Mouse (Mus musculus): ENCODE results near the gene 1110025L11Rik.
"Not testable (repeated sequence)": the region's sequence is repeated elsewhere in the genome, so short reads cannot be mapped to it uniquely, and the experiment has no call there.

The 1110025L11Rik gene

DNA sequence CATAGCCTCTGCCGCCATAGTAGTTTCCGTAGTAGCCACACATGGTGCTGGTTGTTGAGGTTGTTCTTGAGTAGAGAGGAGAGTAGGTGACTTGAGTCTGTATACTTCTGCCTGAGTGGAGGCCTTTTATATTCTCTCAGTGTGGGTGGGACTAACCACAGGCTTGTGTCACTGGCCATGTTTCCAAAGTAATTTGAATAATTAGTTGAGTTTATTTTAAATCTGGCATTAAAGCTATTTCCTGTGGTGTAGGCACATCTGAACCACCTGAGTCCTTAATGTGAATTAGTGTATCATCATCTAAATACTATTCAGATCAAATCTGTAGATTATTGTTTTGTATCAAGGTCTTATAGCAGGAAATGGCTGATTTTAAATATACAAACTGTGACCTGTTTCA lies at the start of gene 1110025L11Rik:
Gene 1110025L11Rik, minus strand, starts transcription at position 101 of the 400 bp plus-strand sequence.
- not testable (repeated sequence) for DNase-seq (ENCODE audit: low read depth, low spot score)

DNA sequence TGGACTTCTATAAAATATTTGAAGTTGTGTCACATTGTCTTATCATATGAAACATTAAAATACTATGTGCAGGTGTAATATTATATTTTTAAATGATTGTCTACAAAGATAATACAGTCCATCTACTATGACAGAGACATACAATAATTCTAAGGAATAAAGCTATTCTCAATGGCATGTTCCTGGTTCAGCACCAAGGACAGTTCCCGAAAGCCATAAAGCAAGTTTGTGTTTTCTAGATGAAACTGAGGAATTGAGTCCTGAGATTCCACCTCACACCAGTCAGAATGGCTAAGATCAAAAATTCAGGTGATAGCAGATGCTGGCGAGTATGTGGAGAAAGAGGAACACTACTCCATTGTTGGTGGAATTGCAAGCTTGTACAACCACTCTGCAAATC lies 7.2 kb upstream of the 1110025L11Rik start:
- DNase-seq (ENCODE audit: low read depth, low spot score): peak; percentile 42

DNA sequence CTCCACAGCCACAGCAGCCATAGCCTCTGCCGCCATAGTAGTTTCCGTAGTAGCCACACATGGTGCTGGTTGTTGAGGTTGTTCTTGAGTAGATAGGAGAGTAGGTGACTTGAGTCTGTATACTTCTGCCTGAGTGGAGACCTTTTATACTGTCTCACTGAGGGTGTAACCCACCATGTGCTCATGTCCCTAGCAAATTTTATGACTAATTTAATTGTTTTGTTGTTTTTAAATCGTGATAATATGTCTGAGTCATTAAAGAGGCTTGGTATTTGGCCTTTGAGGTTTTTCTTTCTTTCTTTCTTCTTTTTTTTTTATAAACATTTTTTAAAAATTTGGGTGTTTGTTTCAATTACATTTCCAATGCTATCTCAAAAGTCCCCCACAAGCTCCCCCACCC lies 16.0 kb downstream of the 1110025L11Rik start, which contains the start of gene Krtap6-5:
Gene Krtap6-5, minus strand, starts transcription at position 101 of the 400 bp plus-strand sequence.
- DNase-seq (ENCODE audit: low read depth, low spot score): no peak

DNA sequence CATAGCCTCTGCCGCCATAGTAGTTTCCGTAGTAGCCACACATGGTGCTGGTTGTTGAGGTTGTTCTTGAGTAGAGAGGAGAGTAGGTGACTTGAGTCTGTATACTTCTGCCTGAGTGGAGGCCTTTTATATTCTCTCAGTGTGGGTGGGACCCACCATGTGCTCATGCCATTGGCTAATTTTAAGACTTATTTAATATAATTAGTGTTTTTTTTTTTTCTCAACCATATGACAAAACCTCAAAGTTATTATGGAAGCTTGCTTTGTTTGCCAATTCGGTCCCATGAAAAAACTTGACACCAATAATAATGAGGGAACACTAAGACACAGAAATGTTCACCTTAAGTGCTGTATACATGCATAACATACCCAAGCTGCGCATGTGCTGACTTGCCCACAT lies 22.4 kb downstream of the 1110025L11Rik start, which contains the start of gene Gm10228:
Gene Gm10228, minus strand, starts transcription at position 101 of the 400 bp plus-strand sequence.
- not testable (repeated sequence) for DNase-seq (ENCODE audit: low read depth, low spot score)

DNA sequence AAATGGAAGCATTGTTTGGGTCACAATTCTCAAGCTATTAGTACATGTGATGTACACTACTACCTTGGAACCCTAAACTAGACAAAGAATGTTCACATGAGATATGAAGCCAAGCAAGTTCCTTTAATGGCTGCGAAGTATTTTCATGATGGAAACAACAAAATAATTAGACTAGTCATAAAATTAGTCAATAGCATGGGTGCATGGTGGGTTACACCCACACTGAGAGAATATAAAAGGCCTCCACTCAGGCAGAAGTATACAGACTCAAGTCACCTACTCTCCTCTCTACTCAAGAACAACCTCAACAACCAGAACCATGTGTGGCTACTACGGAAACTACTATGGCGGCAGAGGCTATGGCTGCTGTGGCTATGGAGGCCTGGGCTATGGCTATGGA lies 32.4 kb downstream of the 1110025L11Rik start, which contains the start of gene Krtap6-1:
Gene Krtap6-1, plus strand, starts transcription at position 301 of the 400 bp plus-strand sequence.
- DNase-seq (ENCODE audit: low read depth, low spot score): not testable (repeated sequence)

- DNase-seq (ENCODE audit: low read depth, low spot score): not testable (repeated sequence)
These were observed 48.8 kb downstream of the 1110025L11Rik start, which contains the start of gene Gm10229 for GRCm38 (mm10) chr16:89014984-89015383. Gm10229 (plus strand) TSS chr16:89015284.

DNA sequence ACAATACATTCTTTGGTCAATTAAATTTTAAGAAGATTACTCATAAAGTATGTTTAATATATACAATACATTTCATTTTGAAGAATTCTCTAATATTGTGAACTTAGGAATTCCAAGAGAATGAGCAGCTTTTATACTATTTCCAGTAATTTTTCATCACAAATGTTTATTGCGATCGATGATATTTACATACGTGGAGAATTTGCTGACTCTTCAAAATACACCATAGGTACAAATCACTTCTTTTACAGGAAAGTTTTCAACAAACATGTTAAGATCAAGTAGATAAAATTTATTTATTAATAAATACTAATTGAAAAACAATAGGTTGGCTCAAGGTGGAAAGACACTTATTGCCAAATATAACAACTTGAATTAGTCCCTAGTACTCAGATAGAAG lies 49.8 kb downstream of the 1110025L11Rik start:
- DNase-seq (ENCODE audit: low read depth, low spot score): no peak
